Comparison of ENCODE assay signal across 19 mouse cellular contexts in the genomic region with DNA sequence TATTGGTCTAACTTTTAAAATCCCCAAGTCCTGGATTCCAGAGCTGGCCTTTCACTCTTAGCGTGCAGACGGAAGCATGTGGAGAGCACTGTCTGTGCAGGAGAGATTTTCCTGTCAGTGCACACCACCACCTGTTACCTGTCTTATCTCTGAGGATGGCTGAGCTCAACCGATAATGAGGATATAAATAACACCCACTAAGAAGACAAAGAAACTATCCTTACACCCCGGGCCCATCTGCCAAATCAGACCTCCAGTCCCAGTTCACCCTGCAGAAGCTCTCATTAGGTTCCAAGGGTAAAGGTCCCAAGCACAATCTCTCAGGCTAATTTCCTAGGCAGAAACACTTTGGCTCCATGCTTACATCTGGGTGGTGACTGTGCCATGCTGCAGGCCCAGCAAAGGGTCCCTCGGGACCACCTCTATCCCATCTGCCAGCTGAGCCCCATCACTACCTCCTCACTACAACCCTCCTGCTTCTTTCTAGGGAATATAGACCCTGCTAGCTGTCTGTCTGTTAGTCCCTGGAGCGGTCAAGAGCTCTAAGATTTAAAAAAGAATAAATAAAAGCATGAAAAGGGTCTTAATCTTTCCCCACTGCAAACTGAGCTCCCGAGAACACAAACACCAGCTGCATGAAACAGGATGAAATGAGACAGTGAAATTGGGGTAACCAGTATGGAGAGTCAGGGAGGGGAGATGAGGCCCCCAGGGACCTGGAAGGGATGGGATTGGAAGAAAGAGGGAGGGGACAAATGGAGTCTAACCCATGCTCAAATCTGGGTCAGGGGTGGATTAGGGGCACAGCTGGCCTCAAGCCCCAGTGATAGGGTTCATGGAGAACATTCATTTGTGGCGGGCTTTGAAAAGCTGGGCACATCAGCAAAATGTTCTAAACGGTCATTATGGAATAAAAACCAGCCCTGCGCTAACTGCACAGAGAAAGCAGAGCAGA. TPM values are rescaled to one million over a fixed set of nuclear protein-coding genes. Genes with fewer than 3 reads are reported as not detected.
DNase-seq lines count a peak whose midpoint lies in the region; ATAC-seq and TF ChIP-seq lines count a peak whose summit lies in the region.
"Had no signal": no experiment of that assay in that cellular context is flagged by ENCODE, and none has a peak within 500 bp of the region (broad histone marks: within the 10 kb centered on the region; RNA-seq: fewer than 3 reads in every experiment).

No protein-coding gene starts in this region.

- WGBS in liver, embryonic 12.5 days (ENCODE audit: insufficient replicate concordance) = 72% methylated on average over 10 of the region's 10 CpGs
- 75% methylated on average over 10 of the region's 10 CpGs for WGBS in liver, postnatal 0 days (ENCODE audit: insufficient replicate concordance)
- WGBS in neural tube, embryonic 11.5 days = 70% methylated on average over 10 of the region's 10 CpGs
- 32% methylated on average over 10 of the region's 10 CpGs for WGBS in neural tube, embryonic 15.5 days

- H3K27ac ChIP-seq in liver, embryonic 12.5 days = no peak overlapping the region
- H3K27ac ChIP-seq in liver, postnatal 0 days (ENCODE audit: low read depth) = no peak overlapping the region
- H3K27ac ChIP-seq in neural tube, embryonic 11.5 days (ENCODE audit: low read depth, low read length) = no peak overlapping the region
- no peak overlapping the region for H3K27ac ChIP-seq in neural tube, embryonic 15.5 days (replicated peaks)
- H3K27ac ChIP-seq: heart, adult 2 months had no signal

- H3K4me1 ChIP-seq in liver, embryonic 12.5 days = peaks cover 78% of the 10 kb centered on the region
- peaks cover 23% of the 10 kb centered on the region for H3K4me1 ChIP-seq in liver, postnatal 0 days (ENCODE audit: insufficient read depth)
- peaks cover 12% of the 10 kb centered on the region for H3K4me1 ChIP-seq in neural tube, embryonic 11.5 days (ENCODE audit: control insufficient read depth, insufficient read depth, low read length)
- peaks cover 26% of the 10 kb centered on the region for H3K4me1 ChIP-seq in neural tube, embryonic 15.5 days

- DNase-seq in embryo, embryonic 11 days = peak; percentile 34
- DNase-seq in embryo, embryonic 9.5 days (ENCODE audit: extremely low spot score) = no peak
- DNase-seq in liver, postnatal 0 days = no peak
- DNase-seq in neural tube, embryonic 11.5 days (ENCODE audit: low spot score) = peak; percentile 49
- peak; percentile 85 for DNase-seq in retina, postnatal 1 day
- DNase-seq in layer of hippocampus, postnatal 10 days (ENCODE audit: low spot score in 2 of 2) = no peak
- DNase-seq: cerebellum, postnatal 14 days; gastrocnemius, postnatal 10 days; heart, adult 2 months; kidney, adult 8-10 months; kidney, postnatal 4 days; right cerebral cortex, postnatal 4 days; thymus, postnatal 4 days had no signal

- peaks cover 32% of the 10 kb centered on the region for H3K36me3 ChIP-seq in liver, embryonic 12.5 days
- peaks cover 17% of the 10 kb centered on the region; the same call in 1 of the 2 replicates for H3K36me3 ChIP-seq in liver, postnatal 0 days (replicated peaks; ENCODE audit: insufficient read depth, low read length)
- H3K36me3 ChIP-seq in neural tube, embryonic 11.5 days (ENCODE audit: control insufficient read depth, insufficient read depth, low read length) = no peaks in the 10 kb centered on the region; the same call in 1 of the 2 replicates
- no peaks in the 10 kb centered on the region for H3K36me3 ChIP-seq in neural tube, embryonic 15.5 days

- H3K9ac ChIP-seq in liver, embryonic 12.5 days = peak overlapping the region; percentile 12; the same call in 1 of the 2 replicates
- H3K9ac ChIP-seq in liver, postnatal 0 days (replicated peaks) = no peak overlapping the region
- H3K9ac ChIP-seq in neural tube, embryonic 11.5 days (ENCODE audit: low read length) = no peak overlapping the region
- H3K9ac ChIP-seq in neural tube, embryonic 15.5 days (replicated peaks) = no peak overlapping the region

- H3K4me2 ChIP-seq in liver, embryonic 12.5 days = peak overlapping the region; percentile 100
- no peak overlapping the region for H3K4me2 ChIP-seq in liver, postnatal 0 days (ENCODE audit: low read depth, low read length)
- no peak overlapping the region for H3K4me2 ChIP-seq in neural tube, embryonic 11.5 days (ENCODE audit: low read depth)
- H3K4me2 ChIP-seq in neural tube, embryonic 15.5 days = no peak overlapping the region

- ATAC-seq in liver, embryonic 12.5 days = no peak
- no peak for ATAC-seq in liver, postnatal 0 days
- no peak for ATAC-seq in neural tube, embryonic 11.5 days (ENCODE audit: insufficient read depth, low FRiP score, low TSS enrichment)
- ATAC-seq in neural tube, embryonic 15.5 days (ENCODE audit: low FRiP score) = no peak

- TF ChIP-seq CTCF in liver, postnatal 0 days (IDR thresholded peaks at IDR 0.05; ENCODE audit: low read depth) = no peak

- H3K9me3 ChIP-seq in liver, embryonic 12.5 days (replicated peaks) = no peaks in the 10 kb centered on the region
- no peaks in the 10 kb centered on the region for H3K9me3 ChIP-seq in liver, postnatal 0 days (ENCODE audit: low read length)
- no peaks in the 10 kb centered on the region for H3K9me3 ChIP-seq in neural tube, embryonic 11.5 days (ENCODE audit: control insufficient read depth, low read length)
- no peaks in the 10 kb centered on the region for H3K9me3 ChIP-seq in neural tube, embryonic 15.5 days (replicated peaks)

- TF ChIP-seq EP300 in liver, postnatal 0 days (IDR thresholded peaks at IDR 0.05; ENCODE audit: low read depth) = no peak

- H3K27me3 ChIP-seq in liver, embryonic 12.5 days (replicated peaks) = no peaks in the 10 kb centered on the region
- no peaks in the 10 kb centered on the region for H3K27me3 ChIP-seq in liver, postnatal 0 days (ENCODE audit: insufficient read depth, low read length)
- no peaks in the 10 kb centered on the region for H3K27me3 ChIP-seq in neural tube, embryonic 11.5 days (ENCODE audit: control insufficient read depth, insufficient read depth, low read length)
- H3K27me3 ChIP-seq in neural tube, embryonic 15.5 days (replicated peaks) = no peaks in the 10 kb centered on the region

- no peak overlapping the region for H3K4me3 ChIP-seq in liver, embryonic 12.5 days
- no peak overlapping the region for H3K4me3 ChIP-seq in liver, postnatal 0 days (ENCODE audit: low read depth, low read length)
- H3K4me3 ChIP-seq in neural tube, embryonic 11.5 days (ENCODE audit: low read depth, low read length) = no peak overlapping the region
- H3K4me3 ChIP-seq in neural tube, embryonic 15.5 days (replicated peaks) = no peak overlapping the region
- H3K4me3 ChIP-seq: heart, adult 2 months had no signal

RNA-seq across cellular contexts. Expression of a gene that starts 22.9 kb away (rescaled TPM):
- polyA plus RNA-seq in liver, embryonic 12.5 days (2016; fragmentation: Nextera tagmentation; extraction: Ambion mirVana) = 0.42 and 0.45 TPM in 2 replicates
- polyA plus RNA-seq in liver, postnatal 0 days (2015; fragmentation: Nextera tagmentation; extraction: Ambion mirVana) = 0.18 and 0.28 TPM in 2 replicates
- not detected in 2 replicates for polyA plus RNA-seq in neural tube, embryonic 11.5 days (2014; fragmentation: Nextera tagmentation; extraction: Ambion mirVana)
- polyA plus RNA-seq in neural tube, embryonic 15.5 days (2015; fragmentation: Nextera tagmentation; extraction: Ambion mirVana) = not detected in 2 replicates
- not detected for total RNA-seq in layer of hippocampus, postnatal 10 days (2021)
- total RNA-seq: layer of hippocampus, postnatal 14 days had no signal
- polyA plus RNA-seq: embryonic facial prominence, embryonic 11.5 days; frontal cortex, adult 2 months; testis, adult 2 months had no signal

RNA-seq across cellular contexts. Expression of a gene that starts 23.5 kb away (rescaled TPM):
- polyA plus RNA-seq in liver, embryonic 12.5 days (2016; fragmentation: Nextera tagmentation; extraction: Ambion mirVana) = 177 and 187 TPM in 2 replicates
- 65.7 and 75.1 TPM in 2 replicates for polyA plus RNA-seq in liver, postnatal 0 days (2015; fragmentation: Nextera tagmentation; extraction: Ambion mirVana)
- 200 and 203 TPM in 2 replicates for polyA plus RNA-seq in neural tube, embryonic 11.5 days (2014; fragmentation: Nextera tagmentation; extraction: Ambion mirVana)
- polyA plus RNA-seq in neural tube, embryonic 15.5 days (2015; fragmentation: Nextera tagmentation; extraction: Ambion mirVana) = 48.1 and 51.3 TPM in 2 replicates
- 10 to 100 TPM; 30.2 to 33.7 TPM for total RNA-seq in layer of hippocampus, postnatal 10 days (2021)

Comparison
In these comparisons a context has a peak if more than half of its experiments do, and no peak if none do; other contexts are left out.
1. DNase-seq: peak in embryo, embryonic 11 days (single experiment), neural tube, embryonic 11.5 days (single experiment) and retina, postnatal 1 day (single experiment); none in embryo, embryonic 9.5 days (single experiment), liver, postnatal 0 days (single experiment) and layer of hippocampus, postnatal 10 days (0 of 2).